ENCODE assay signal across 11 mouse cellular contexts in genomic region chr4:134764333-134764732, GRCm38 (mm10). TPM values are rescaled to one million over a fixed set of nuclear protein-coding genes. Genes with fewer than 3 reads are reported as not detected.
DNase-seq lines count a peak whose midpoint lies in the region; ATAC-seq and TF ChIP-seq lines count a peak whose summit lies in the region.
"Had no signal": no experiment of that assay in that cellular context is flagged by ENCODE, and none has a peak within 500 bp of the region (broad histone marks: within the 10 kb centered on the region; RNA-seq: fewer than 3 reads in every experiment).

No protein-coding gene starts in this region.

- ATAC-seq in lung, postnatal 0 days, result no peak
- peak; percentile 19 for ATAC-seq in liver, embryonic 13.5 days (ENCODE audit: low read depth)

- no peak for TF ChIP-seq CTCF in lung, postnatal 0 days (IDR thresholded peaks at IDR 0.05)

- peak; percentile 18 to 50 for DNase-seq in adrenal gland, adult (ENCODE audit: inconsistent age in 2 of 2, low spot score in 1 of 2)
- DNase-seq in adrenal gland, adult 8-10 months, result no peak
- no peak for DNase-seq in lung, postnatal 0 days (ENCODE audit: low spot score)
- no peak for DNase-seq in lung, postnatal 25 days (ENCODE audit: low spot score)
- DNase-seq in liver, embryonic 13.5 days, result no peak
- DNase-seq in thymus, postnatal 0 days (ENCODE audit: low spot score), result no peak
- DNase-seq in thymus, postnatal 4 days, result no peak
- no peak for DNase-seq in thymus, postnatal 25 days
- DNase-seq: heart, adult 11 months; kidney, postnatal 36 days had no signal

- peaks cover 57% of the 10 kb centered on the region for H3K4me1 ChIP-seq in lung, postnatal 0 days (ENCODE audit: insufficient read depth, low read depth, low read length)
- peaks cover 93% of the 10 kb centered on the region for H3K4me1 ChIP-seq in liver, embryonic 13.5 days (replicated peaks)

- H3K9ac ChIP-seq in lung, postnatal 0 days (replicated peaks; ENCODE audit: low read depth), result no peak overlapping the region
- H3K9ac ChIP-seq in liver, embryonic 13.5 days, result peak overlapping the region; percentile 97

- no peaks in the 10 kb centered on the region for H3K27me3 ChIP-seq in lung, postnatal 0 days (replicated peaks; ENCODE audit: insufficient read depth, low read length)
- no peaks in the 10 kb centered on the region for H3K27me3 ChIP-seq in liver, embryonic 13.5 days

- peak overlapping the region; percentile 39; the same call in 1 of the 2 replicates for H3K27ac ChIP-seq in lung, postnatal 0 days (ENCODE audit: low read length)
- H3K27ac ChIP-seq in liver, embryonic 13.5 days, result peak overlapping the region; percentile 97
- H3K27ac ChIP-seq: left cerebral cortex, adult 2 months had no signal

- TF ChIP-seq EP300 in lung, postnatal 0 days (IDR thresholded peaks at IDR 0.05), result no peak

- no peak overlapping the region for H3K4me3 ChIP-seq in lung, postnatal 0 days (ENCODE audit: low read depth, low read length)
- H3K4me3 ChIP-seq in liver, embryonic 13.5 days (replicated peaks), result peak overlapping the region; percentile 91
- H3K4me3 ChIP-seq: left cerebral cortex, adult 2 months had no signal

- no peak overlapping the region for H3K4me2 ChIP-seq in lung, postnatal 0 days (replicated peaks; ENCODE audit: low read depth, low read length)
- peak overlapping the region; percentile 98 for H3K4me2 ChIP-seq in liver, embryonic 13.5 days

- WGBS in lung, postnatal 0 days, result 34% methylated on average over 3 of the region's 3 CpGs
- under 1% methylated on average over 3 of the region's 3 CpGs for WGBS in liver, embryonic 13.5 days (ENCODE audit: insufficient replicate concordance)

- no peaks in the 10 kb centered on the region for H3K36me3 ChIP-seq in lung, postnatal 0 days (ENCODE audit: insufficient read depth, low read length)
- H3K36me3 ChIP-seq in liver, embryonic 13.5 days, result peaks cover 7% of the 10 kb centered on the region

- H3K9me3 ChIP-seq in lung, postnatal 0 days (ENCODE audit: low read length), result no peaks in the 10 kb centered on the region
- no peaks in the 10 kb centered on the region for H3K9me3 ChIP-seq in liver, embryonic 13.5 days (replicated peaks)

RNA-seq across cellular contexts. Expression of gene Ldlrap1, which starts 3.5 kb away (rescaled TPM):
- 10 to 100 TPM; 46.7 to 49.4 (median 48.4) TPM for total RNA-seq in adrenal gland, adult 8-10 months (2022)
- polyA plus RNA-seq in lung, postnatal 0 days (2015; fragmentation: Nextera tagmentation; extraction: Ambion mirVana), result 23.5 and 24.4 TPM in 2 replicates
- 20.3 and 23.1 TPM in 2 replicates for polyA plus RNA-seq in liver, embryonic 13.5 days (2015; fragmentation: Nextera tagmentation; extraction: Ambion mirVana)
- polyA plus RNA-seq in thymus, postnatal 0 days (2015; fragmentation: Nextera tagmentation; extraction: Ambion mirVana), result 16.1 and 16.6 TPM in 2 replicates

Comparison
In these comparisons a context has a peak if more than half of its experiments do, and no peak if none do; other contexts are left out.
1. DNase-seq: peak in adrenal gland, adult (2 of 2); none in adrenal gland, adult 8-10 months (single experiment), lung, postnatal 0 days (single experiment), lung, postnatal 25 days (single experiment), liver, embryonic 13.5 days (single experiment), thymus, postnatal 0 days (single experiment), thymus, postnatal 4 days (single experiment) and thymus, postnatal 25 days (single experiment).